Mouse (Mus musculus) central nervous system, embryonic 14 days (tissue): Measurements from ENCODE around the gene Dbx2. TPM values are rescaled to one million over a fixed set of nuclear protein-coding genes. Genes with fewer than 3 reads are reported as not detected.

ENCODE experiments used
- polyA plus RNA-seq: library from polyadenylated mRNA; depleted of rRNA; stranded (reverse); fragments of >200 nt; gene quantifications from 2 replicates; pipeline ENCODE4 v1.2.3, GENCODE M21; 2012; rRNA removed

Dbx2 gene
- polyA plus RNA-seq: 0.95 and 1.5 TPM in 2 replicates

GRCm38 (mm10) chr15:95655860-95656259 is at the start of gene Dbx2:
Dbx2 (minus strand) TSS chr15:95655960.

Other genes starting within 250 kb of the Dbx2 start
- gene Nell2, start 127.4 kb downstream of the Dbx2 start, polyA plus RNA-seq: 123 and 144 TPM in 2 replicates
- 24.1 and 29.9 TPM in 2 replicates for gene Ano6, start 134.9 kb upstream of the Dbx2 start, polyA plus RNA-seq